Mouse (Mus musculus): ENCODE measurements around the gene Kcnh2.

Kcnh2 gene

GRCm38 (mm10) chr5:24378700-24379099 is 27.3 kb upstream of the Kcnh2 start:
- no peak for DNase-seq (ENCODE audit: low spot score)

GRCm38 (mm10) chr5:24374666-24375328 is 23.4 kb upstream of the Kcnh2 start:
- no peak for DNase-seq (ENCODE audit: low spot score)

GRCm38 (mm10) chr5:24374216-24374615 is 22.8 kb upstream of the Kcnh2 start:
- no peak for DNase-seq (ENCODE audit: low spot score)

- no peak for DNase-seq (ENCODE audit: low spot score)
These were observed 22.4 kb upstream of the Kcnh2 start for GRCm38 (mm10) chr5:24373807-24374206.

- DNase-seq (ENCODE audit: low spot score), result no peak
These were observed 18.4 kb upstream of the Kcnh2 start for GRCm38 (mm10) chr5:24369767-24370166.

- no peak for DNase-seq (ENCODE audit: low spot score)
These were observed 15.0 kb upstream of the Kcnh2 start for GRCm38 (mm10) chr5:24366426-24366825.

- DNase-seq (ENCODE audit: low spot score), result no peak
These were observed 14.1 kb upstream of the Kcnh2 start for GRCm38 (mm10) chr5:24365528-24365927.

- no peak for DNase-seq (ENCODE audit: low spot score)
These were observed 13.6 kb upstream of the Kcnh2 start for GRCm38 (mm10) chr5:24364963-24365362.

GRCm38 (mm10) chr5:24364508-24364907 is 13.1 kb upstream of the Kcnh2 start, which contains the start of gene Nos3:
Gene Nos3, plus strand, starts transcription at chr5:24364810.
- no peak for DNase-seq (ENCODE audit: low spot score)

GRCm38 (mm10) chr5:24364061-24364460 is 12.7 kb upstream of the Kcnh2 start:
- DNase-seq (ENCODE audit: low spot score), result no peak

GRCm38 (mm10) chr5:24363467-24363866 is 12.1 kb upstream of the Kcnh2 start:
- DNase-seq (ENCODE audit: low spot score), result no peak

- DNase-seq (ENCODE audit: low spot score), result peak; percentile 61
These were observed 9.5 kb upstream of the Kcnh2 start for GRCm38 (mm10) chr5:24360792-24361454.

- no peak for DNase-seq (ENCODE audit: low spot score)
These were observed 6.1 kb upstream of the Kcnh2 start for GRCm38 (mm10) chr5:24357461-24357860.

GRCm38 (mm10) chr5:24356764-24357163 is 5.4 kb upstream of the Kcnh2 start:
- DNase-seq (ENCODE audit: low spot score), result no peak

GRCm38 (mm10) chr5:24353327-24353726 is 1.9 kb upstream of the Kcnh2 start:
- no peak for DNase-seq (ENCODE audit: low spot score)

GRCm38 (mm10) chr5:24352251-24352859 is 951 bp upstream of the Kcnh2 start:
- DNase-seq (ENCODE audit: low spot score), result peak; percentile 41

- peak; percentile 61 for DNase-seq (ENCODE audit: low spot score)
These were observed 332 bp upstream of the Kcnh2 start for GRCm38 (mm10) chr5:24351701-24352171.

- DNase-seq (ENCODE audit: low spot score), result no peak
These were observed 713 bp downstream of the Kcnh2 start for GRCm38 (mm10) chr5:24350531-24351250.

- DNase-seq (ENCODE audit: low spot score), result no peak
These were observed 1.3 kb downstream of the Kcnh2 start for GRCm38 (mm10) chr5:24350073-24350472.

- DNase-seq (ENCODE audit: low spot score), result no peak
These were observed 2.9 kb downstream of the Kcnh2 start for GRCm38 (mm10) chr5:24348546-24348945.

GRCm38 (mm10) chr5:24348128-24348527 is 3.3 kb downstream of the Kcnh2 start:
- DNase-seq (ENCODE audit: low spot score), result peak; percentile 31

GRCm38 (mm10) chr5:24347186-24347875 is 4.1 kb downstream of the Kcnh2 start:
- DNase-seq (ENCODE audit: low spot score), result no peak
